Mouse (Mus musculus): Measurements from ENCODE around the gene Slc22a16.

The Slc22a16 gene

GRCm38 (mm10) chr10:40604706-40605394, 34.7 kb downstream of the Slc22a16 start:
- CTCF ChIA-PET: no interaction called here

- CTCF ChIA-PET: no interaction called here
Measured at GRCm38 (mm10) chr10:40617973-40618372, 47.8 kb downstream of the Slc22a16 start.

- CTCF ChIA-PET: no interaction called here
Measured at GRCm38 (mm10) chr10:40619760-40620159, 49.6 kb downstream of the Slc22a16 start.

GRCm38 (mm10) chr10:40629140-40629539, 59.0 kb downstream of the Slc22a16 start:
- CTCF ChIA-PET: no interaction called here

GRCm38 (mm10) chr10:40629656-40630311, 59.6 kb downstream of the Slc22a16 start, which contains the start of gene Ddo:
TSS of gene Ddo (plus strand) at chr10:40630011.
- CTCF ChIA-PET: no interaction called here

- CTCF ChIA-PET: no interaction called here
Measured at GRCm38 (mm10) chr10:40630457-40630856, 60.3 kb downstream of the Slc22a16 start.

- CTCF ChIA-PET: no interaction called here
Measured at GRCm38 (mm10) chr10:40630961-40631360, 60.8 kb downstream of the Slc22a16 start.

GRCm38 (mm10) chr10:40632087-40632486, 62.0 kb downstream of the Slc22a16 start:
- CTCF ChIA-PET: no interaction called here

- CTCF ChIA-PET: no interaction called here
Measured at GRCm38 (mm10) chr10:40637331-40637730, 67.2 kb downstream of the Slc22a16 start.

- CTCF ChIA-PET: no interaction called here
Measured at GRCm38 (mm10) chr10:40638276-40638675, 68.1 kb downstream of the Slc22a16 start.

- CTCF ChIA-PET: no interaction called here
Measured at GRCm38 (mm10) chr10:40638823-40639819, 69.0 kb downstream of the Slc22a16 start.

- CTCF ChIA-PET: no interaction called here
Measured at GRCm38 (mm10) chr10:40640406-40640805, 70.3 kb downstream of the Slc22a16 start.

- CTCF ChIA-PET: no interaction called here
Measured at GRCm38 (mm10) chr10:40641901-40642300, 71.8 kb downstream of the Slc22a16 start.

GRCm38 (mm10) chr10:40643126-40643525, 73.0 kb downstream of the Slc22a16 start:
- CTCF ChIA-PET: no interaction called here

GRCm38 (mm10) chr10:40644456-40644855, 74.3 kb downstream of the Slc22a16 start:
- CTCF ChIA-PET: no interaction called here

- CTCF ChIA-PET: no interaction called here
Measured at GRCm38 (mm10) chr10:40645346-40645745, 75.2 kb downstream of the Slc22a16 start.

- CTCF ChIA-PET: interaction anchor here (0.6 kb wide), 1 partner anchor 262 kb away, joined by 3 read pairs; no protein-coding TSS in a partner anchor
Measured at GRCm38 (mm10) chr10:40648776-40649175, 78.6 kb downstream of the Slc22a16 start.

GRCm38 (mm10) chr10:40649634-40650033, 79.5 kb downstream of the Slc22a16 start:
- CTCF ChIA-PET: interaction anchor here (0.6 kb wide), 1 partner anchor 261 kb away, joined by 3 read pairs; no protein-coding TSS in a partner anchor

- CTCF ChIA-PET: no interaction called here
Measured at GRCm38 (mm10) chr10:40651676-40652075, 81.5 kb downstream of the Slc22a16 start.

All from spleen, embryonic (tissue).